Mouse (Mus musculus): ENCODE measurements at regions not wholly inside any gene's neighbourhood (a gene's known extent, or its start where the extent isn't known, plus 50 kb on each side); places are given as distances from the start of the nearest gene placed in this dataset. TPM values are rescaled to one million over a fixed set of nuclear protein-coding genes. Genes with fewer than 3 reads are reported as not detected.

Small RNA genes in the stretch of these regions (microRNA-seq; reads per million reads assigned to microRNA genes)
- gene Gm24462: not detected

All from heart, embryonic 10.5 days (tissue).